Mouse (Mus musculus) limb, embryonic 11.5 days (tissue): Measurements from ENCODE around the gene Tmem269. TPM values are rescaled to one million over a fixed set of nuclear protein-coding genes. Genes with fewer than 3 reads are reported as not detected.

Source experiments
- ATAC-seq: fragments of 200-750 bp; cut with Nextera tagmentation; 2 replicates; pipeline ENCODE4 v1.8.0; 2017; ENCODE audit warnings: low read depth; ENCODE audit not compliant: insufficient number of reproducible peaks, low FRiP score, low TSS enrichment
- DNase-seq: peaks from one replicate; pipeline ENCODE4 v3.0.0-alpha.2; 2015; ENCODE audit warnings: low spot score
- H3K27ac ChIP-seq: fragments of 300-500 bp; sonication (generic); replicated peaks from 2 replicates; pipeline ENCODE4 v1.5.1; 2014; ENCODE audit warnings: low read depth, mild to moderate bottlenecking, low read length
- H3K27me3 ChIP-seq: fragments of 300-500 bp; sonication (generic); 2 replicates; pipeline ENCODE4 v1.6.1; 2014; ENCODE audit warnings: mild to moderate bottlenecking, low read length, mixed read lengths; ENCODE audit not compliant: control insufficient read depth, insufficient read depth
- H3K36me3 ChIP-seq: fragments of 300-500 bp; sonication (generic); 2 replicates; pipeline ENCODE4 v1.6.1; 2014; ENCODE audit warnings: mild to moderate bottlenecking, low read length, moderate library complexity, mixed read lengths; ENCODE audit not compliant: control insufficient read depth, insufficient read depth
- H3K4me1 ChIP-seq: fragments of 300-500 bp; sonication (generic); 2 replicates; pipeline ENCODE4 v1.6.1; 2014; ENCODE audit warnings: low read length, mixed read lengths; ENCODE audit not compliant: control insufficient read depth, insufficient read depth
- H3K4me2 ChIP-seq: fragments of 300-500 bp; sonication (generic); 2 replicates; pipeline ENCODE4 v1.6.1; 2014; ENCODE audit warnings: low read depth, mild to moderate bottlenecking, moderate library complexity; ENCODE audit not compliant: severe bottlenecking
- H3K4me3 ChIP-seq: fragments of 300-500 bp; sonication (generic); 2 replicates; pipeline ENCODE4 v1.5.1; 2014; ENCODE audit warnings: low read depth, low read length
- H3K9ac ChIP-seq: fragments of 300-500 bp; sonication (generic); 2 replicates; pipeline ENCODE4 v1.6.1; 2014; ENCODE audit warnings: mild to moderate bottlenecking, low read length
- H3K9me3 ChIP-seq: fragments of 300-500 bp; sonication (generic); 2 replicates; pipeline ENCODE4 v1.6.1; 2016; ENCODE audit warnings: low read length; ENCODE audit not compliant: control insufficient read depth
- WGBS: fragments of 180-500 bp; shearing (Covaris S2); extraction: QIAGEN DNeasy Blood & Tissue Kit; methylation state at CpG from one replicate; pipeline ENCODE4 v1.1.7; 2014; 5-methylcytosine and 5-hydroxymethylcytosine counted together
- polyA plus RNA-seq: library from polyadenylated mRNA; unstranded; fragments of >200 nt; fragmentation: Nextera tagmentation; extraction: Ambion mirVana; gene quantifications from 2 replicates; pipeline ENCODE4 v1.2.1, GENCODE M21; 2014

Tmem269 gene
- polyA plus RNA-seq, 1 experiment from 2014 or later = not detected

DNA sequence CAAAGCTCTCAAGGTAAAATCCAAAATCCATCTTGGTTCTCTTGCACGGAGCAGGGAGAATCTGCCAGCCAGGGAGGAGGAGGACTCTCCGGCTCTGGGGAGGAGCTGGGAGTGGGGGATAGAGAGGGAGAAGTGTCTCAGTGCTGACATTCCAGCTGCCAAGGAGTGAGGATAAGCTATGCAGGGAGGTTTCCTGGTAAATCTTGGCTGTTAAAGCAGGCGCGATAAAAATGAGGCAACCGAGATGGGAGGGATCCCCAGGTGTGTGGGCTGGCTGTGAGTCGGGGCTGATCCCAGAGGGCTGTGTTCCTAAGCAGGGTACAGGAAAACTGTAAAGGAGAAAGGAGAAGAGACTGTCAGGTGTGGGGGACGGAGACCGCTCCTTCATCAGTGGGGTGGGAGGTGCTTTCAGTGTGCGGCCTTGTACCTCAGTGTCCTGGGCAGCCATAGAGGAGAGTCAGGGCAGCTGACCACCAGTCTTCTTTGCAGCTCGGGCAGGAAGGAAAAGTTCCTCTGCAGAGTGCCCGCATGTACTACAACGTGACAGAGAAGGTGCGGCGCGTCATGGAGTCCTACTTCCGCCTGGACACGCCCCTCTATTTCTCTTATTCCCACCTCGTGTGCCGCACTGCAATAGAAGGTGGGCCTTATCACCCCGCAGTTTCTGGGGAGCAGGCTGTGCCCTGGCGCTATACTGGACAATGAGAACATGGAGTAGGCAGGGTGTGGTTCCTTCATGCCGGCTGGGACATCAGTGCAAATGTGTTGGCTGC lies 26.6 kb upstream of the Tmem269 start:
- Histone ChIP-seq H3K4me1 (no peaks in the 10 kb centered on the region), H3K36me3 (peaks cover 14% of the 10 kb centered on the region), H3K9me3 (no peaks in the 10 kb centered on the region), H3K27me3 (no peaks in the 10 kb centered on the region), H3K4me2 (no peak overlapping the region), H3K9ac (no peak overlapping the region), H3K4me3 (no peak overlapping the region), H3K27ac (no peak overlapping the region)
- 80% methylated on average over 22 of the region's 22 CpGs for WGBS
- ATAC-seq = no peak
- DNase-seq = no peak

DNA sequence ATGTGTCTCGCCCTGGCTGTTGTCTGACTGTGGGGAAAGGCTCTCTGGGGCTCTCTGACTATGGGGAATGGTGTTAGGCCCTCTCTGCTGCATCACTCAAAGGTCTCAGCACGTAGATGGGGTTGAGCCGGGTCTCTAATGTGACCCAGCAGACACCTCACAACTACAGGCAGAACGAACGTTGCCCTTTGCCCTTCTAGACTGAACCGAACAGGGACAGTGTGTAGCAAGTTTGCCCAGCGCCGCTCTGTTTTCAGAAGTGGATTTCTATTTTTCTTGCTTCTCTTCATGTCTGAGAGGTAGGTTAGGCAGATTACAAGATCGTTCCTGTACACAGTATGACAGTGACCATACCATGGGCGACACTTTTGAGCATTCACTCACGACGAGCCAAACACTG lies 24.6 kb upstream of the Tmem269 start:
- Histone ChIP-seq H3K27me3 (no peaks in the 10 kb centered on the region), H3K9ac (no peak overlapping the region), H3K27ac (no peak overlapping the region), H3K36me3 (peaks cover 10% of the 10 kb centered on the region), H3K9me3 (no peaks in the 10 kb centered on the region), H3K4me2 (no peak overlapping the region), H3K4me3 (no peak overlapping the region), H3K4me1 (no peaks in the 10 kb centered on the region)
- no peak for DNase-seq
- ATAC-seq = no peak
- 94% methylated on average over 12 of the region's 12 CpGs for WGBS

DNA sequence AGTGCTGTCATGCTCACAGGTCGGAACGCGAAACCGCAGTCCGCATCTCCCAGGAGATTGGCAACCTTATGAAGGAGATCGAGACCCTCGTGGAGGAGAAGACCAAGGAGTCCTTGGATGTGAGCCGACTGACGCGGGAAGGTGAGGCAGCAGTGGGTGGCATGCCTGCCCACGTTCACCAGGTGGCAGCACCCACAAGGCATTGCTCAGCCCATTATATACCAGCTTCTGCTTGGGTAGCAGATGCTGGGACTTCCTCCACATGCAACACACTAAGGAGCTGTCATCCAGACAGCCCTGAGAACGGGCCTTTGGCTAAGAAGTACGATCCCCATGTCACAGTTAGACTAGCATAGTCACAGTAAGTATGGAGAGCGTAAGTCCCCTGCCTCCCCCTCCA lies 23.6 kb upstream of the Tmem269 start:
- Histone ChIP-seq H3K27ac (no peak overlapping the region), H3K9ac (no peak overlapping the region), H3K9me3 (no peaks in the 10 kb centered on the region), H3K27me3 (no peaks in the 10 kb centered on the region), H3K4me1 (no peaks in the 10 kb centered on the region), H3K4me3 (no peak overlapping the region), H3K36me3 (peaks cover 10% of the 10 kb centered on the region), H3K4me2 (no peak overlapping the region)
- no peak for DNase-seq
- no peak for ATAC-seq
- WGBS = 89% methylated on average over 14 of the region's 14 CpGs

DNA sequence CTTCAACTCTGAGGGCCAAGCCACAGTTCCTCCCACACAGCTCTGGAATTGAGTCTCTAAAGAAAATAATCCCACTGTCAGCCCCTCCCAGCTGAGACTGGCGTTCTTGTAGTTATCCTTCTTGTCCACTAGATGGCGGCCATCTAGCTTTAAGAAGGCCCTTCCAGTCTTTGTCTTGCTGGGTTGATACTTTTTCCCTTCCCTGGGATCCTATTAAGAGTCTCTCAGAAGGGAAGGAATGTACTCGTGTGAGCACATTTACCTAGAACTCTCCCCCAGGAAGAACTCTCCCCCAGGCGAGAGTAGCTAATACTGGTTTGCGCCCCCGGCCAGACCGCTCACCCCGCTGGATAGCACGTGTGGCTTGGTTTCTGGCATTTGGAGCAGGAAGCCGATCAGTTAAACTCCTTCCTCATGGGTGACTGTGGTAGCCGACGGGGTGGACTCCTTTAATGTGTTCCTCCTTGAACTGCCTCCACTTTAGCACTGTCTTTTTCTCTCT lies 21.2 kb upstream of the Tmem269 start:
- Histone ChIP-seq H3K4me1 (no peaks in the 10 kb centered on the region), H3K9ac (0 out of 2 replicates have a peak overlapping the region, but pooled peaks have one; percentile 19), H3K4me2 (no peak overlapping the region), H3K4me3 (no peak overlapping the region), H3K9me3 (no peaks in the 10 kb centered on the region), H3K27ac (no peak overlapping the region), H3K36me3 (peaks cover 8% of the 10 kb centered on the region), H3K27me3 (no peaks in the 10 kb centered on the region)
- ATAC-seq (0 out of 2 replicates have a peak, but pooled peaks have one; percentile 32), DNase-seq (peak; percentile 52)
- WGBS = 50% methylated on average over 12 of the region's 12 CpGs

DNA sequence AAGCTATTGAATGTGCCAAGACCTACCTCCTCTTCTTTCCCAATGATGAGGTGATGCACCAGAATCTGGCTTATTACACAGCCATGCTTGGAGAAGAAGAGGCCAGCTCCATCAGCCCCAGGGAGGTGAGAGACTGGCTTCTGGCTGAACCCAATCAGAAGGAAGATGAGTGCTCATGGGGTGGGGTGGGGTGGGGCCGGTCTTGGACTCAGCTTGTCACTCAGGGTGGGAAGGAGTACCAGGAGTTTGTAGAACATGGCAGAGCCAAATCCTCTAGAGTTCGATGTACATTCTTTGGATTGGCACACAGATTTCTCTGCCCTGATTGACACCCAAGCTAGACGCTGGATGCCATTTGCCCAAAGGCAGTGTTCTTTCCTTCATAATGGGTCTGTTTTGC lies 20.6 kb upstream of the Tmem269 start:
- no peak for ATAC-seq
- Histone ChIP-seq H3K9me3 (no peaks in the 10 kb centered on the region), H3K4me1 (no peaks in the 10 kb centered on the region), H3K4me3 (no peak overlapping the region), H3K36me3 (peaks cover 8% of the 10 kb centered on the region), H3K4me2 (no peak overlapping the region), H3K9ac (no peak overlapping the region), H3K27ac (no peak overlapping the region), H3K27me3 (no peaks in the 10 kb centered on the region)
- 76% methylated on average over 3 of the region's 3 CpGs for WGBS
- DNase-seq = no peak

DNA sequence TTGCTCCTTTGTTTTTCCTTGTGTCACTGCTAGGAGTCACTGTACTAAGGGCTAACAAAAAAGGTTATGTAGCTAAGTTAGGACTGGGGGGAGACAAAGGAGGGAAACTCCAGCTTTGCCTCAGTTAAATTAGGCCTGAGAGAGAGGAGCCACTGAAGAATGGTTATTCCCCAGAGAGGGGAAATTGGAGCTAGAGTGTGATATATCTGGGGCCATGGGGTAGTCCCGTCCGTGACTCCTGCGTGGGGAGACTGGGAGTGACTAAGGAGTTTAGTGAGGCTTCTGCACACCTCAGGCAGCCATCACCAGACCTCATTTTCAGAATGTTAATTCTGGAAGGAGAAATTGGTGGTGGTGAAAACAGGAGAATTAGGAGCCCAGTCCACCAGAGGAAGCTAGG lies 16.3 kb upstream of the Tmem269 start:
- no peak overlapping the region for H3K27ac ChIP-seq
- no peak for DNase-seq

DNA sequence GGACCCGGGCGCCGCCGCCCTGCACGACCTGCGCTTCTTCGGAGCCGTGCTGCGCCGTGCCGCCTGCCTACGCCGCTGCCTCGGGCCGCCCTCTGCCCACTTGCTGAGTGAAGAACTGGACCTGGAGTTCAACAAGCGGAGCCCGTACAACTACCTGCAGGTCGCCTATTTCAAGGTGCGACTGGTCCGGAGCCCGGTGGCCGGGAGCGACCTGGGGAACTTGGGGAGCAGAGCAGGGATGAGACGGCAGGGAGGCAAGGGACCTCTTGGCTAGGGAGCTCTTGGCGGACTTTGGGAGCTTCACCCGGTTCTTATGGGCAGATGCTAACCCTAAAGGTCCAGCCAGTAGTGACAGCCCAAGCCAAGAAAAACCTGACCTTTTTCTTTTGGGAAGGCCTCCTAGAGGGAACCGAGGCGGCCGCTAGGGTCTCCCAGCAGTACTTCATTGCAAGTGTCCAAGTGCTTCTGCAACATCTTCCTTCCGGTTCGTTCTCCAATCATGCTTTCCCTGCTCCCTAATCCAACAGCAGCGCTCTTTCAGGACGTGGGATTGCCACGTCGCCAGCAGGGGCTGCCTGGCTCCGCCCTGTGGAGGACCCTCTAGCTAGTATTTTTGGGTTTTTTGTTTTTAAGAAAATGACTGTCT lies 15.4 kb upstream of the Tmem269 start:
- Histone ChIP-seq H3K4me1 (no peaks in the 10 kb centered on the region), H3K9me3 (no peaks in the 10 kb centered on the region), H3K4me3 (peak overlapping the region; percentile 89), H3K4me2 (peak overlapping the region; percentile 88), H3K27ac (no peak overlapping the region), H3K36me3 (no peaks in the 10 kb centered on the region), H3K9ac (peak overlapping the region; percentile 79), H3K27me3 (no peaks in the 10 kb centered on the region)
- ATAC-seq (no peak), DNase-seq (peak; percentile 65)
- under 1% methylated on average over 36 of the region's 36 CpGs for WGBS

More for the DNA sequence above, 16.3 kb upstream of the Tmem269 start:
- Histone ChIP-seq H3K36me3 (no peaks in the 10 kb centered on the region), H3K4me1 (no peaks in the 10 kb centered on the region), H3K9ac (no peak overlapping the region), H3K4me2 (peak overlapping the region; percentile 88; the same call in 1 of the 2 replicates), H3K27me3 (no peaks in the 10 kb centered on the region), H3K9me3 (no peaks in the 10 kb centered on the region), H3K4me3 (no peak overlapping the region)
- WGBS = 90% methylated on average over 3 of the region's 3 CpGs
- no peak for ATAC-seq

DNA sequence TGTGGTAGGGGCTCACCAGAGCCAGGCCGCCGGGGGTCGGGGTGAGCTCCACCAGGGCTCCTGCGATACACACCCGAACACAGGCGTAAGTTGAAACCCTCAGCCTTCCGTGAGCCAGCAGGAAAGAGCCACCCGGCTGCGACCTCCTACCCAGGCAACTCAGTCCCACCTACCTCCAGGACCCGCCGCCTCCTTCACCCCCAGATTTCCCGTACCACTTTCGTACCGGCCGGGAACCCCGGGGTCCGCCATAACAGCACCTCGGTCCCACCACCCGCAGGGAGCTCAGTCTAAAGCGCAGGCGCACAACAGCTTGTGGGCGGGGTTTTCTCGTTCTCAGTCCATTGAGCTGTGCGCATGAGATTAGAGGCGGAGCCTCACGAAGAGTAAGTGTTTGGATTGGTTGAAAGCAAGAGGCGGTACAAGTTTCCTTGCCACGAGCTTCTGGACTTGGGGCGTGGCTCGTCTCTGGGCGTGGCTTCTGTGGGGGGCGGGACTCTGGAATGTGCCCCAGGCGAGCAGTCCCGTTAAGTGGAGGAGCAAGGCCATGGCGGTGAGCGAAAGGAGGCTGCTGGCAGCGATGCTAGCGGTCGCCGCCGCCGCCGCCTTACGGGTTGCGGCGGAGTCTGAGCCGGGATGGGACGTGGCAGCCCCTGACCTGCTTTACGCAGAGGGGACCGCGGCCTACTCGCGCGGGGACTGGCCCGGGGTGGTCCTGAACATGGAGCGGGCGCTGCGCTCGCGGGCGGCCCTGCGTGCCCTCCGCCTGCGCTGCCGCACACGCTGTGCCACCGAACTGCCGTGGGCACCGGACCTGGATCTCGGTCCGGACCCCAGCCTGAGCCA lies 14.6 kb upstream of the Tmem269 start, which contains the start of the genes AU022252 and P3h1:
Gene AU022252 (minus strand): TSS at position 303 of the 846 bp plus-strand sequence.
Gene P3h1 (plus strand): TSS at position 506 of the 846 bp plus-strand sequence.
- Histone ChIP-seq H3K36me3 (no peaks in the 10 kb centered on the region), H3K9ac (peak within 1 kb of the TSS; percentile 79), H3K4me2 (peak within 1 kb of the TSS; percentile 88), H3K27me3 (no peaks in the 10 kb centered on the region), H3K4me3 (peak within 1 kb of the TSS; percentile 89), H3K4me1 (no peaks in the 10 kb centered on the region), H3K9me3 (no peaks in the 10 kb centered on the region), H3K27ac (no peak within 1 kb of the TSS)
- peak; percentile 96 for ATAC-seq
- DNase-seq = peak; percentile 97
- under 1% methylated on average over 71 of the region's 71 CpGs for WGBS
